Mouse (Mus musculus) adipocyte (in vitro differentiated cells): ENCODE results near the gene Fbln2.
A peak's percentile ranks its signal among the peaks of the same experiment; 100 is the strongest.

ENCODE experiments used
- DNase-seq: peaks from one replicate; pipeline ENCODE4 v3.0.0-alpha.2; 2016; ENCODE audit warnings: low spot score

Fbln2 gene

GRCm38 (mm10) chr6:91192851-91193545 lies 19.3 kb upstream of the Fbln2 start:
- DNase-seq: peak; percentile 83

- DNase-seq: no peak
Measured at GRCm38 (mm10) chr6:91198456-91198855, 13.8 kb upstream of the Fbln2 start.

- DNase-seq: no peak
Measured at GRCm38 (mm10) chr6:91200429-91201188, 11.6 kb upstream of the Fbln2 start.

- peak; percentile 75 for DNase-seq
Measured at GRCm38 (mm10) chr6:91201881-91202341, 10.3 kb upstream of the Fbln2 start.

GRCm38 (mm10) chr6:91202571-91202970 lies 9.7 kb upstream of the Fbln2 start:
- DNase-seq: no peak

- DNase-seq: no peak
Measured at GRCm38 (mm10) chr6:91205346-91205745, 6.9 kb upstream of the Fbln2 start.

- peak; percentile 34 for DNase-seq
Measured at GRCm38 (mm10) chr6:91205791-91206190, 6.5 kb upstream of the Fbln2 start.

GRCm38 (mm10) chr6:91207491-91207890 lies 4.8 kb upstream of the Fbln2 start:
- DNase-seq: peak; percentile 75

- no peak for DNase-seq
Measured at GRCm38 (mm10) chr6:91209780-91210179, 2.5 kb upstream of the Fbln2 start.

GRCm38 (mm10) chr6:91210852-91211251 lies 1.4 kb upstream of the Fbln2 start:
- DNase-seq: peak; percentile 31

- DNase-seq: peak; percentile 85
Measured at GRCm38 (mm10) chr6:91212571-91212970, 316 bp downstream of the Fbln2 start.

- no peak for DNase-seq
Measured at GRCm38 (mm10) chr6:91213287-91214218, 1.3 kb downstream of the Fbln2 start.

GRCm38 (mm10) chr6:91215454-91215853 lies 3.2 kb downstream of the Fbln2 start:
- no peak for DNase-seq

GRCm38 (mm10) chr6:91218445-91218844 lies 6.2 kb downstream of the Fbln2 start:
- DNase-seq: no peak

GRCm38 (mm10) chr6:91218871-91219270 lies 6.6 kb downstream of the Fbln2 start:
- peak; percentile 34 for DNase-seq

GRCm38 (mm10) chr6:91220062-91220461 lies 7.8 kb downstream of the Fbln2 start:
- peak; percentile 33 for DNase-seq

GRCm38 (mm10) chr6:91221094-91221493 lies 8.8 kb downstream of the Fbln2 start:
- DNase-seq: peak; percentile 54

- no peak for DNase-seq
Measured at GRCm38 (mm10) chr6:91222694-91223346, 10.6 kb downstream of the Fbln2 start.

GRCm38 (mm10) chr6:91224939-91225338 lies 12.7 kb downstream of the Fbln2 start:
- DNase-seq: no peak

GRCm38 (mm10) chr6:91225346-91225745 lies 13.1 kb downstream of the Fbln2 start:
- no peak for DNase-seq

GRCm38 (mm10) chr6:91226058-91226457 lies 13.8 kb downstream of the Fbln2 start:
- no peak for DNase-seq

- DNase-seq: peak; percentile 75
Measured at GRCm38 (mm10) chr6:91228980-91229379, 16.7 kb downstream of the Fbln2 start.
